Mouse (Mus musculus) ES-E14 (cell line): ENCODE measurements at regions not wholly inside any gene's neighbourhood (a gene's known extent, or its start where the extent isn't known, plus 50 kb on each side); places are given as distances from the start of the nearest gene placed in this dataset.

Experiments used
- CHD2 ChIP-seq: IDR thresholded peaks from 2 replicates; pipeline ENCODE4 v1.6.1; 2014; ENCODE audit warnings: mild to moderate bottlenecking, low read depth, low read length, inconsistent platforms
- HCFC1 ChIP-seq: IDR thresholded peaks from 2 replicates; pipeline ENCODE4 v1.6.1; 2012; ENCODE audit warnings: low read length, inconsistent platforms, borderline replicate concordance; ENCODE audit not compliant: insufficient read depth
- ZC3H11A ChIP-seq: IDR thresholded peaks from 2 replicates; pipeline ENCODE4 v1.6.1; 2012; ENCODE audit warnings: low read depth, mild to moderate bottlenecking, inconsistent platforms, low read length, borderline replicate concordance

DNA sequence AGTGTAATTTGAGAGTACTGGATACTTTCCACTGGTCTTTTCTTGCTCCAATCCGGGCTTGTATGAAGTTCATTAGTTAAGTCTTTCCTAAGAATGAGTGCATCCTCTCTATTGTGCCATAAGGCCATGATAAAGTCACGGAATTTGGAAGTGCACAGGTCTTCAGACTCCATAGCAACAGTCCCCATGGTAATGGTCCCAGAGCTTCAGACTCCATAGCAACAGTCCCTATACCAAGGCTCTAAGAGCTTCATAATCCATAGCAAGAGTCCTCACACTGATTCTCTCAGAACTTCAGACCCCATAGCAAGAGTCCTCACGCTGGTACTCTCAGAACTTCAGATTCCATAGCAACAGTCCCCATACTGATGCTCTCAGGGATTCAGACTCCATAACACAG lies 214.5 kb upstream of the Far2 start:
- TF ChIP-seq CHD2: no peak
- TF ChIP-seq HCFC1: no peak
- TF ChIP-seq ZC3H11A: no peak
